Mouse (Mus musculus): ENCODE measurements around the gene Muc3a.

Muc3a gene

DNA sequence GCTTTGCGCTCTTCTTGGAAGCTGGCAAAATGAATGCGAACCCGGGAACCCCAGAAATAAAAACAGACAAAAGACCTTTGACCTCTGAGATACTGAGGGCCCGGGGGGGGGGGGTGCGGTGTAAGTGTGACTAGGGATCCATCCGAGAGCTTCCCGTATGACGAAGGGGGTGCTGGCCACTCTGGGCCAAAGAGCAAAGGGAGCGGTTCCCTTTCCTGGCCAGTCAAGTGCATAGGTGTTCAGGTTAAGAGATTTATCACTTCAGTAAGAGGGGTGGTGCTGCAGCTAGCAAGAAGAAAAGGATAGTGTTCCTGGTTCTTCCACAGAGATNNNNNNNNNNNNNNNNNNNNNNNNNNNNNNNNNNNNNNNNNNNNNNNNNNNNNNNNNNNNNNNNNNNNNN, 46.2 kb downstream of the Muc3a start:
- Histone ChIP-seq H3K36me3 (ENCODE audit: control insufficient read depth, insufficient read depth, low read length, poor library complexity, severe bottlenecking) (no peaks in the 10 kb centered on the region), H3K27me3 (ENCODE audit: control insufficient read depth, insufficient read depth, low read length, poor library complexity, severe bottlenecking) (no peaks in the 10 kb centered on the region)
- no peak for DNase-seq (ENCODE audit: low read depth, low spot score)

DNA sequence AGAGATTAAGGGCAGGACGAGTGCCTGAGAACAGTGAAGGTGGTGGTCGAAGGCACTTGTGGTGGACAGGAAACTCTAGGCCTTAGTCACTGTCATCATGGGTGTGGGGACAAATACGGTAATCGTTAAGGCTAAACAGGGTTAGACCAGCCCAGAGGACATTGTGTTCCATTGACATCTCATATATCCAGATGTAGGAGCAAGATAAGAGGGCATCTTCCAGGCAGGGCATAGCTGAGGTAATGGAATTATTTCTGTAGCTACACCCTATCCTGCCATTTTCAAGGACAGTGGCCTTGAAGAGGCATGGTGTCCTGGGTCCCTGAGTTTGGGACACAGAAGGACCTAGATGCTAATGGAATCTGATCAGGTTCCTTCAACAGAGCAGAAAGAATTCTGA, 50.3 kb downstream of the Muc3a start:
- H3K27me3 ChIP-seq (ENCODE audit: control insufficient read depth, insufficient read depth, low read length, poor library complexity, severe bottlenecking): no peaks in the 10 kb centered on the region
- DNase-seq (ENCODE audit: low read depth, low spot score): no peak
- H3K36me3 ChIP-seq (ENCODE audit: control insufficient read depth, insufficient read depth, low read length, poor library complexity, severe bottlenecking): no peaks in the 10 kb centered on the region

DNA sequence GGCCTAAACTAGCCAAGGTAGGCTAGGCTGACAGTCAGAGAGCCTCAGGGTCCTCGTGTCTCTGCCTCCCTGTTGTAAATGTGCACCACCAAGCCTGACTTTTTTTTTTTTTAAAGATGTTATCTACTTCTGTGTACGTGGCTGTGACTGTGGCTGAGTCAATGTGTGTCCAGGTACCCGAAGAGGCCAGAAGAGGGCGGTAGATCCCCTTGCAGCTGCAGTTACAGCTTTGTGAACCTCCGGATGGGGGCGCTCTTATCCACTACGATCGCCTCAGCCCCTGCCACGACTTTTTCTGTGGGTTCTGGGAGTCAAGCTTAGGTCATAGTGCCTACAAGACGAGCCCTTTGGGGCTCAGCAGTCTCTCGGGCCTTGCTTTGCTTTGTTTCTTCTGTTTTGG, 52.7 kb downstream of the Muc3a start:
- no peaks in the 10 kb centered on the region for H3K27me3 ChIP-seq (ENCODE audit: control insufficient read depth, insufficient read depth, low read length, poor library complexity, severe bottlenecking)
- H3K36me3 ChIP-seq (ENCODE audit: control insufficient read depth, insufficient read depth, low read length, poor library complexity, severe bottlenecking): no peaks in the 10 kb centered on the region
- peak; percentile 84 for DNase-seq (ENCODE audit: low read depth, low spot score)

Measured in splenic B cell, adult 2 months (primary cell).